Mouse (Mus musculus): ENCODE measurements at regions not wholly inside any gene's neighbourhood (a gene's known extent, or its start where the extent isn't known, plus 50 kb on each side); places are given as distances from the start of the nearest gene placed in this dataset.

GRCm38 (mm10) chr13:58472455-58472854 lies 69.3 kb upstream of the Hnrnpk start:
- Histone ChIP-seq H3K9me3 (replicated peaks) (0 out of 2 replicates have a peak, but pooled peaks cover 8% of the 10 kb centered on the region), H3K4me1 (replicated peaks) (peaks cover 4% of the 10 kb centered on the region), H3K27me3 (replicated peaks) (peaks cover 6% of the 10 kb centered on the region; the same call in 1 of the 2 replicates), H3K27ac (ENCODE audit: poor library complexity, severe bottlenecking) (no peak overlapping the region), H3K36me3 (no peaks in the 10 kb centered on the region), H3K4me3 (no peak overlapping the region), H3K4me2 (no peak overlapping the region), H3K9ac (no peak overlapping the region)
- WGBS: 75% methylated on average over 14 of the region's 14 CpGs
- no peak for ATAC-seq (ENCODE audit: insufficient number of reproducible peaks, low FRiP score)

- H3K9ac ChIP-seq: peak overlapping the region; percentile 8; the same call in 1 of the 2 replicates
- 0 out of 2 replicates have a peak, but pooled peaks cover 8% of the 10 kb centered on the region for H3K9me3 ChIP-seq (replicated peaks)
- no peak overlapping the region for H3K27ac ChIP-seq (ENCODE audit: poor library complexity, severe bottlenecking)
- H3K36me3 ChIP-seq: no peaks in the 10 kb centered on the region
- peak overlapping the region; percentile 68 for H3K4me2 ChIP-seq
- peaks cover 6% of the 10 kb centered on the region; the same call in 1 of the 2 replicates for H3K27me3 ChIP-seq (replicated peaks)
- peak overlapping the region; percentile 42 for H3K4me3 ChIP-seq
- WGBS: 9% methylated on average over 16 of the region's 16 CpGs
- no peak for ATAC-seq (ENCODE audit: insufficient number of reproducible peaks, low FRiP score)
- H3K4me1 ChIP-seq (replicated peaks): peaks cover 4% of the 10 kb centered on the region
Measured at GRCm38 (mm10) chr13:58471704-58472103, 68.6 kb upstream of the Hnrnpk start.

- Histone ChIP-seq H3K36me3 (no peaks in the 10 kb centered on the region), H3K27ac (ENCODE audit: poor library complexity, severe bottlenecking) (no peak overlapping the region), H3K27me3 (replicated peaks) (peaks cover 6% of the 10 kb centered on the region; the same call in 1 of the 2 replicates), H3K4me1 (replicated peaks) (peaks cover 4% of the 10 kb centered on the region), H3K4me3 (no peak overlapping the region), H3K9ac (no peak overlapping the region), H3K9me3 (replicated peaks) (0 out of 2 replicates have a peak, but pooled peaks cover 8% of the 10 kb centered on the region), H3K4me2 (no peak overlapping the region)
- ATAC-seq (ENCODE audit: insufficient number of reproducible peaks, low FRiP score): no peak
- 22% methylated on average over 6 of the region's 6 CpGs for WGBS
Measured at GRCm38 (mm10) chr13:58469731-58470130, 66.6 kb upstream of the Hnrnpk start.

GRCm38 (mm10) chr13:58467097-58467642 lies 64.0 kb upstream of the Hnrnpk start:
- no peak overlapping the region for H3K4me2 ChIP-seq
- WGBS: 72% methylated on average over 10 of the region's 10 CpGs
- H3K27me3 ChIP-seq (replicated peaks): no peaks in the 10 kb centered on the region; the same call in 1 of the 2 replicates
- H3K4me3 ChIP-seq: no peak overlapping the region
- no peak for ATAC-seq (ENCODE audit: insufficient number of reproducible peaks, low FRiP score)
- H3K4me1 ChIP-seq (replicated peaks): peaks cover 4% of the 10 kb centered on the region
- H3K9me3 ChIP-seq (replicated peaks): 0 out of 2 replicates have a peak, but pooled peaks cover 8% of the 10 kb centered on the region
- H3K36me3 ChIP-seq: no peaks in the 10 kb centered on the region
- no peak overlapping the region for H3K9ac ChIP-seq
- no peak overlapping the region for H3K27ac ChIP-seq (ENCODE audit: poor library complexity, severe bottlenecking)

GRCm38 (mm10) chr13:58465206-58466104 lies 62.3 kb upstream of the Hnrnpk start:
- Histone ChIP-seq H3K36me3 (no peaks in the 10 kb centered on the region), H3K9ac (no peak overlapping the region), H3K4me3 (no peak overlapping the region), H3K27me3 (replicated peaks) (no peaks in the 10 kb centered on the region), H3K27ac (ENCODE audit: poor library complexity, severe bottlenecking) (no peak overlapping the region), H3K9me3 (replicated peaks) (0 out of 2 replicates have a peak, but pooled peaks cover 8% of the 10 kb centered on the region), H3K4me2 (no peak overlapping the region), H3K4me1 (replicated peaks) (no peaks in the 10 kb centered on the region)
- no peak for ATAC-seq (ENCODE audit: insufficient number of reproducible peaks, low FRiP score)
- 74% methylated on average over 13 of the region's 13 CpGs for WGBS

Data from heart, embryonic 12.5 days (tissue).